Mouse (Mus musculus) forebrain, embryonic 11.5 days (tissue): ENCODE measurements at regions not wholly inside any gene's neighbourhood (a gene's known extent, or its start where the extent isn't known, plus 50 kb on each side); places are given as distances from the start of the nearest gene placed in this dataset.

Experiments
- ATAC-seq: fragments of 200-750 bp; cut with Nextera tagmentation; replicated peaks from 2 replicates; pipeline ENCODE4 v1.8.0; 2017; ENCODE audit warnings: moderate TSS enrichment; ENCODE audit not compliant: low FRiP score
- DNase-seq: peaks from one replicate; pipeline ENCODE4 v3.0.0-alpha.2; 2017; ENCODE audit warnings: low spot score
- H3K27ac ChIP-seq: fragments of 300-500 bp; sonication (generic); 2 replicates; pipeline ENCODE4 v1.5.1; 2014; ENCODE audit warnings: low read depth, low read length
- H3K27me3 ChIP-seq: fragments of 300-500 bp; sonication (generic); 2 replicates; pipeline ENCODE4 v1.6.1; 2014; ENCODE audit warnings: mild to moderate bottlenecking, low read length, mixed read lengths; ENCODE audit not compliant: control insufficient read depth, insufficient read depth
- H3K36me3 ChIP-seq: fragments of 300-500 bp; sonication (generic); 2 replicates; pipeline ENCODE4 v1.6.1; 2014; ENCODE audit warnings: mild to moderate bottlenecking, low read length, moderate library complexity, mixed read lengths; ENCODE audit not compliant: control insufficient read depth, insufficient read depth
- H3K4me1 ChIP-seq: fragments of 300-500 bp; sonication (generic); replicated peaks from 2 replicates; pipeline ENCODE4 v1.6.1; 2014; ENCODE audit warnings: low read length, mixed read lengths; ENCODE audit not compliant: control insufficient read depth, insufficient read depth
- H3K4me2 ChIP-seq: fragments of 300-500 bp; sonication (generic); 2 replicates; pipeline ENCODE4 v1.6.1; 2014; ENCODE audit warnings: low read depth, mild to moderate bottlenecking, low read length, moderate library complexity, mixed read lengths; ENCODE audit not compliant: severe bottlenecking
- H3K4me3 ChIP-seq: fragments of 300-500 bp; sonication (generic); 2 replicates; pipeline ENCODE4 v1.5.1; 2014; ENCODE audit warnings: low read depth, low read length
- H3K9ac ChIP-seq: fragments of 300-500 bp; sonication (generic); 2 replicates; pipeline ENCODE4 v1.6.1; 2014; ENCODE audit warnings: low read length
- H3K9me3 ChIP-seq: fragments of 300-500 bp; sonication (generic); 2 replicates; pipeline ENCODE4 v1.6.1; 2016; ENCODE audit warnings: low read length, mixed read lengths; ENCODE audit not compliant: control insufficient read depth
- WGBS: fragments of 180-500 bp; shearing (Covaris S2); extraction: QIAGEN DNeasy Blood & Tissue Kit; methylation state at CpG from one replicate; pipeline ENCODE4 v1.1.7; 2014; 5-methylcytosine and 5-hydroxymethylcytosine counted together

DNA sequence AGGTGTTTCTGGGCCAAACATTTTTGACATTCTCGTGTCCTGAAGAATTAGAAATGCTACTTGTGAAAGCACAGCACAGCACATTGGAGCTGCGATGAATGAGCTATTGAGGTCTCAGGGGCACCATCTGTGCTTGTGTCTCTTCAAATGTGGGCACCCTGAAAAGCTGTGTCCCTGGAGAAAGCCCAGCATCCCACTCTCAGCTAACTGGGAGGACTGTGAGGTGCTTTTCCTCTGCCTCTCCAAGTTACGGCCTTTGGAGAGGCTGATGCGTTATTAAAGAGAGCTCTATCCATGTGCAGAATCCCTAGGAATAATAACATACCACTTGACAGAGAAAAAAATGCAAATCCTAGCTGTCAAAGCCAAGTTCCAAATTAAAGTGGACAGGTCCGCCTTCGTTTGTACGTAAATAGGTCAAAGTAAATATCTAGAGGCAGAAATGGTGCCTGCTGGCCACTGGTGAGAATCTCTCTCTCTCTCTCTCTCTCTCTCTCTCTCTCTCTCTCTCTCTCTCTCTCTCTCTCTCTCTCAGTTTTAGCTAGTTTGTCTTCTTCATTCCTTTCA is 397.3 kb upstream of the Mmadhc start:
- H3K4me2 ChIP-seq, result no peak overlapping the region
- H3K9ac ChIP-seq, result no peak overlapping the region
- no peaks in the 10 kb centered on the region for H3K9me3 ChIP-seq
- no peak for DNase-seq
- H3K36me3 ChIP-seq, result no peaks in the 10 kb centered on the region
- H3K4me1 ChIP-seq, result 0 out of 2 replicates have a peak, but pooled peaks cover 8% of the 10 kb centered on the region
- H3K27me3 ChIP-seq, result no peaks in the 10 kb centered on the region
- no peak for ATAC-seq
- WGBS, result 69% methylated on average over 7 of the region's 7 CpGs
- no peak overlapping the region for H3K4me3 ChIP-seq
- no peak overlapping the region for H3K27ac ChIP-seq

DNA sequence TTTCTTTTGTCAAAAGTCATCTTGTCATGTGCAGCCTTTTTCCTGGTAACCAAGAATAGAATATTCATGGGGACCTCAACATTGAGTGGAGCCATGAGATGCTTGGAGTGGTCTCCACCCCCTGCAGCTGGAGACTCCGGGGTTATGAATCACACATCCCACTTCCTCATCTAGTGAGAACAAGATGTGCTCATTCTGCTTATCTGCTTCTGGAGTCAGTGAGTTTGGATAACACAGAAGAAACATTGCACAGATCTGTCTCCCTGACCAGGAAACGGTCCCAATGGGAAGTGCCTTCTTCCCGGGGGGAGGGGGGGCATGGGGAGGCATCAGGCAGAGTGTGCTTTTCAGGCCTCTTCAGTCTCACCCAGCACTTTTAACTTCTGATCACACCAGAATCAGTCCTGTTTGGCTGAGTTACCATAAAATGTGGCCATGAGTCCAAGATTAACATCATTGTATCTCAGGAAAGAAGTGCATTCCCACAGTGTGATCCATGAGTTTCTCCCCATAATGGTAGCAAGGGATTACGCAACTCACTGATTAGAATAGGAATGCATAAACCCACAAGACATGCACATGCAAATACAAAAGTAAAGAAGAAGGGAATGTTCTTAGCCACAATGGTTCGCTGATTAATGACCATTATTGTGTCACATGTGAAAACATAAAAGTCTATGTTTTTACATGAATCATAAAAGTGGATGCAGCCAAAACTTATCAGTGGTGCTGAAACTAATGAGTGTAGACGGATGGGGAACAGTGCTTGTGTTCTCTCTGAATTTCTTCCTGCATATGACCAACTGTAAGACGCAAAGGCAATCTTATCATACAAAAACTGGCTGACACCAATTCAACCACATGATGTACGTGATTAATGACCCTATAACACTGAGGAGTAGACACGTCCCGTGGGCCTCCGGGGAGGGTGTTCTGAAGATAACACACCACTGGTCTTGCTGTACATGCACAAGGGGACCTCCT is 393.8 kb upstream of the Mmadhc start:
- WGBS, result 89% methylated on average over 11 of the region's 11 CpGs
- H3K27ac ChIP-seq, result no peak overlapping the region
- 0 out of 2 replicates have a peak, but pooled peaks cover 8% of the 10 kb centered on the region for H3K4me1 ChIP-seq
- no peaks in the 10 kb centered on the region for H3K9me3 ChIP-seq
- no peak overlapping the region for H3K4me2 ChIP-seq
- DNase-seq, result no peak
- no peaks in the 10 kb centered on the region for H3K27me3 ChIP-seq
- H3K4me3 ChIP-seq, result no peak overlapping the region
- H3K36me3 ChIP-seq, result no peaks in the 10 kb centered on the region
- H3K9ac ChIP-seq, result no peak overlapping the region
- ATAC-seq, result no peak

DNA sequence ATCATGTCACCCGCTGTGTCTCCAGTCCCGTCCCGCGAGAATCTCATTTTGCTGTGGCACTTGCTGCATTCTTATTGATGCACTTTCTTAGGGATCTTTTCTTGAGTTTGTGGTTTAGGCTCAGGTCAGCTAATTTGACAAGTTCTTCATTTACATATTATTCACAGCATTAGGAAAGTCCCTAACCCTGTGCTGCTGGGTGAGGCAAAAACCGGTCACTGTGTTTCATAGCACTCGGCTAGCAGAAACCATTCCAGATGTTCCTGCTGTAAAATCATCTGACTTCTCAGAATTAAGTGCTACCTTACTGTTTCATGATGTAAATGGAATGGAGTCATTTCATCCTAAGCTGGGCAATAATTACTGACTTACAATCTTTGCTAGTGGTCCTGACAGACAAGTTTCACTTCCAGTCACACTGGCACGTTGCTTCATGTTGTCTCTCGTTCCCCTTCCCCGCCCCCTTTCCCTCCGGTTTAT is 391.1 kb upstream of the Mmadhc start:
- Histone ChIP-seq H3K9ac (no peak overlapping the region), H3K4me2 (no peak overlapping the region), H3K27ac (no peak overlapping the region), H3K27me3 (no peaks in the 10 kb centered on the region), H3K4me1 (no peaks in the 10 kb centered on the region), H3K9me3 (no peaks in the 10 kb centered on the region), H3K4me3 (no peak overlapping the region), H3K36me3 (no peaks in the 10 kb centered on the region)
- WGBS, result 88% methylated on average over 10 of the region's 10 CpGs
- ATAC-seq, result no peak
- no peak for DNase-seq

DNA sequence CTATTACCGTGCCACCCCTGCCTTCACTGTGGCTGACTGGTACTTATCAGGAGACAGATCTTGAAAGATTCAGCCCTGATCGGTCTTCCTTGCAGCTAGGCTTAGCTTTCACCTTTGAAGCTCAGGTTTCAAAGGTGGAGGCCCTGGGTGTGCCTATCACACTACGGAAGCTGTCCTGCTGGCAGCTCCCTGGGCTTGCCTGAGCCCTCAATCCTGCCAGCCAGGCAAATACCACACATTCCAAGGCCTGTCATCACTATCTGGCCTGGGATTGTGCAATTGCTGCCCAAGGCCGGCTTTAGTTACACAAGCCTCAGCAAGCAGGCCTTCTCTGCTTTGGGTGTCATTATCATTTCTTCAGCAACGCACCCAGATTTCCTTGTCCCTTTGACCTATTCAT is 390.6 kb upstream of the Mmadhc start:
- H3K9ac ChIP-seq, result no peak overlapping the region
- no peak overlapping the region for H3K27ac ChIP-seq
- 56% methylated on average over 5 of the region's 5 CpGs for WGBS
- ATAC-seq (no peak), DNase-seq (no peak)
- H3K36me3 ChIP-seq, result no peaks in the 10 kb centered on the region
- H3K4me2 ChIP-seq, result no peak overlapping the region
- H3K9me3 ChIP-seq, result no peaks in the 10 kb centered on the region
- H3K27me3 ChIP-seq, result no peaks in the 10 kb centered on the region
- H3K4me3 ChIP-seq, result no peak overlapping the region
- no peaks in the 10 kb centered on the region for H3K4me1 ChIP-seq

DNA sequence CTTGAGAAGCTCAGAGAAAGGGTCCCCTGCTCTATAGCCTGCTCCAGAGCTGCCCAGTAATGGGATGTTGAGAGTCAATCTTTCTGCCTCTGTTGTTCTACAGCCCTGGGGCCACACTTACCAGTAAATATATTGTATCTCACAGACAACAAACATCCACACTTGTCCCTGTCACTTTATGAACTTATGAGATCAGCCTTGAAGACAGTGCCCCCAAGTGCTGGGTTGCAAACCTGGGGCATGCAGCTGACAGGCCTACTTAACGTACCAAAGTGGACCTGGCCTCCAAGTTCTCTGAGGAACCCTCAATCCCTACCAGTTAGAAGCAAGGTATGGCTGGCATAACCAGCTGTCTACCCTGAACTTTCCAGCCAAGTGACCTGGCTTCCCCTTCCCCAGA is 380.9 kb upstream of the Mmadhc start:
- 85% methylated on average over 1 of the region's 1 CpGs for WGBS
- no peaks in the 10 kb centered on the region for H3K27me3 ChIP-seq
- no peak for DNase-seq
- H3K4me1 ChIP-seq, result no peaks in the 10 kb centered on the region
- H3K27ac ChIP-seq, result no peak overlapping the region
- no peak for ATAC-seq
- no peaks in the 10 kb centered on the region for H3K36me3 ChIP-seq
- H3K9ac ChIP-seq, result no peak overlapping the region
- no peaks in the 10 kb centered on the region for H3K9me3 ChIP-seq
- H3K4me3 ChIP-seq, result no peak overlapping the region
- H3K4me2 ChIP-seq, result no peak overlapping the region

DNA sequence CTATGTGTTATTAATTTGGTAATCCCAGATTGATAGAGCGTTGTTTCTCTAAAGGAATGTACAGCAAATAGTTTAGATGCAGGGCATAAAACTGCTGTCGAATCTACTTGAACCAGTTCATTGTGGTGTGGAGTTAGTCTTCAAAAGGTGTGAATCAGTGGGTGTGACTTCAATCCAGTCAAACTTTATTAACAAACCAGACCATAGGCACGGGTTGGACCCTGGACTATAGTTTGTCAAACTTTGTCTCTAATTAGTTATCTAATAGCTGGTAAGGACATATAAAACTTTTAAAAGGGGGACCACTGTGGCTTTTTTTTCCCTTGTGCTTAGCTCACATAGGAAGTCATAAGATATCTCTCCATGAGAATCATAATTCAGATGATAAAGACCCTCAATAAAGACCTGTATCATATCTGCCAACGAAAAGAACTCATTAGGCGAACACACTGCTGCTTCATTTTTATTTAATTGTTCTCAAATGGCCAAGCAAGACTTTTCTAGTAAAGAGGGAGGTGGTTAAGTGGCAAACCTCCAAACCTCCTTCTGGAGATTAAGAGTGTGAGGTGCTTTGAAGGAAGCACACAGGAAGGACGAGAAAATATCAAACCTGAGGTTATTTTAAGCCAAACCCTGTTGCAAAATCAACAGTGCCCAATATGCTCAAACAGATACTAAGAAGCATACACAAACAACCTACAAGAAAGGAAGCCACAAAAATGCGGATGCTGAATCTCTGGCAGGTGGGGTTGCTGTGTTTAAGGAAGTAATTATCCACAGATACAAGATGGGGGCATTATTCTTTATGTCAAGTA is 379.3 kb upstream of the Mmadhc start:
- no peaks in the 10 kb centered on the region for H3K27me3 ChIP-seq

DNA sequence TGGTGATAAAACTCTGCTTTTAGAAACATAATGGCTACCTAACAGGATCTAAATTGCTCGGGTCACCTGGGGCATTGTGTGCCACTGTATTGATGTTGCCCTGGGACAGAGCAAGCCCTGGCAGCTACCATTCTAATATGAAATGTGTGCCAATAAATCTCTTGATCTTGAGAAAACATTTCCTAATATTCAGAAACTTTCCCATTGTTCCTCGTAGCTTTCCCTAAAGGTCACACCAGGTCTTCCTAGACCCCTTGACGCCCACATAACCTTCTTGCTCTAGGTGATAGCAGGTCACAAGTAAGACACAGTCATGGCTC is 378.2 kb upstream of the Mmadhc start:
- Histone ChIP-seq H3K9ac (no peak overlapping the region), H3K27ac (no peak overlapping the region), H3K4me1 (no peaks in the 10 kb centered on the region), H3K4me3 (no peak overlapping the region), H3K4me2 (no peak overlapping the region), H3K9me3 (no peaks in the 10 kb centered on the region), H3K27me3 (no peaks in the 10 kb centered on the region), H3K36me3 (no peaks in the 10 kb centered on the region)
- DNase-seq, result no peak
- no peak for ATAC-seq
- 93% methylated on average over 3 of the region's 3 CpGs for WGBS

More for the DNA sequence above, 379.3 kb upstream of the Mmadhc start:
- no peak overlapping the region for H3K9ac ChIP-seq
- no peak overlapping the region for H3K4me2 ChIP-seq
- DNase-seq, result no peak
- H3K27ac ChIP-seq, result no peak overlapping the region
- no peaks in the 10 kb centered on the region for H3K36me3 ChIP-seq
- H3K9me3 ChIP-seq, result no peaks in the 10 kb centered on the region
- WGBS, result 91% methylated on average over 7 of the region's 7 CpGs
- H3K4me3 ChIP-seq, result no peak overlapping the region
- ATAC-seq, result no peak
- H3K4me1 ChIP-seq, result no peaks in the 10 kb centered on the region

DNA sequence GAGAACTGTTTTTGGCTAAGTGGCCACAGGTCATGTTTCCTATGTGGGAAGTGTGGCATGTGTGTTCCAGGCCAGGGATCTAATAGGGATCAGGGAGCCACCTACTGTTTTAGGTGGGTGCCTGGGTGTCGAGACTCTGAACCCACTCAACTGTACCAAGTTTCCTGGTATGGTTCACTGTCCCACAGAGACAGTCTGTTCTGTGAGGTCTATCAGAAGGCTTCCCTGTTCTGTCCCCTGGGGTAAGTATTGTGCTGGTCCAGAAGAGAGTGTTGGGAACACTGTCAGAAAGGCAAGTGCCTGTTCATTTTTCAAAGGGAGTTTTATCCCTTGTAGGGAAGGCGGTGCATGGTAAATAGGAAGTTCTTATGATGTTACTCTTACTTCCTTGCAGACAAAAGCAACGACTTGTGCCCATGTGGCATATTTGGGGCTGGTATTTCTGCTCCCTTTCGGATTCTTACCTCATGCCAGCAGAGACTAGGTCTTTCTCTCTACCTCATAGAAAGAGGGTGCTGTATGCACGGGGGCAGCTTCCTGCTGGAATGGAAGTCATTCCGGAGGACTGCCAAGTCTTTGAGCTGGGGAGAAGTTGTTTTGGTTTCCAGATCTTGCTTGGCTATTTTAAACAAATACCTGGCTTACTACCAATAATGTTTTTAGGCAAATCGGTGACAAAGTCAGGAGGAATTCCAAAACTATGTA is 377.7 kb upstream of the Mmadhc start:
- no peak overlapping the region for H3K4me3 ChIP-seq
- no peaks in the 10 kb centered on the region for H3K4me1 ChIP-seq
- H3K9ac ChIP-seq, result no peak overlapping the region
- no peak overlapping the region for H3K4me2 ChIP-seq
- no peaks in the 10 kb centered on the region for H3K9me3 ChIP-seq
- no peaks in the 10 kb centered on the region for H3K36me3 ChIP-seq
- no peak overlapping the region for H3K27ac ChIP-seq
- no peak for ATAC-seq
- 92% methylated on average over 7 of the region's 7 CpGs for WGBS
- H3K27me3 ChIP-seq, result no peaks in the 10 kb centered on the region
- DNase-seq, result no peak
